Mouse (Mus musculus) midbrain, embryonic 10.5 days (tissue): ENCODE measurements around the gene Ntrk3. TPM values are rescaled to one million over a fixed set of nuclear protein-coding genes. Genes with fewer than 3 reads are reported as not detected.

Experiments used
- DNase-seq: peaks from one replicate; pipeline ENCODE4 v3.0.0-alpha.2; 2017; ENCODE audit warnings: low spot score
- H3K27ac ChIP-seq: fragments of 300-500 bp; sonication (generic); replicated peaks from 2 replicates; pipeline ENCODE4 v1.5.1; 2016; ENCODE audit warnings: mild to moderate bottlenecking
- H3K27me3 ChIP-seq: fragments of 300-500 bp; sonication (generic); 2 replicates; pipeline ENCODE4 v1.6.1; 2016; ENCODE audit warnings: low read depth, mild to moderate bottlenecking; ENCODE audit not compliant: poor library complexity, severe bottlenecking
- H3K36me3 ChIP-seq: fragments of 300-500 bp; sonication (generic); 2 replicates; pipeline ENCODE4 v1.6.1; 2016; ENCODE audit warnings: mild to moderate bottlenecking, moderate library complexity
- H3K4me1 ChIP-seq: fragments of 300-500 bp; sonication (generic); 2 replicates; pipeline ENCODE4 v1.6.1; 2016
- H3K4me3 ChIP-seq: fragments of 300-500 bp; sonication (generic); 2 replicates; pipeline ENCODE4 v1.5.1; 2016; ENCODE audit warnings: mild to moderate bottlenecking, moderate library complexity
- H3K9me3 ChIP-seq: fragments of 300-500 bp; sonication (generic); replicated peaks from 2 replicates; pipeline ENCODE4 v1.6.1; 2016; ENCODE audit warnings: mild to moderate bottlenecking
- WGBS: fragments of 180-500 bp; shearing (Covaris S2); methylation state at CpG from one replicate; pipeline ENCODE4 v1.1.7; 2016; 5-methylcytosine and 5-hydroxymethylcytosine counted together
- polyA plus RNA-seq: library from polyadenylated mRNA; unstranded; fragments of >200 nt; fragmentation: Nextera tagmentation; extraction: Ambion mirVana; gene quantifications from 2 replicates; pipeline ENCODE4 v1.2.1, GENCODE M21; 2016

The Ntrk3 gene
- polyA plus RNA-seq, 1 experiment from 2014 or later, result 2.1 TPM

DNA sequence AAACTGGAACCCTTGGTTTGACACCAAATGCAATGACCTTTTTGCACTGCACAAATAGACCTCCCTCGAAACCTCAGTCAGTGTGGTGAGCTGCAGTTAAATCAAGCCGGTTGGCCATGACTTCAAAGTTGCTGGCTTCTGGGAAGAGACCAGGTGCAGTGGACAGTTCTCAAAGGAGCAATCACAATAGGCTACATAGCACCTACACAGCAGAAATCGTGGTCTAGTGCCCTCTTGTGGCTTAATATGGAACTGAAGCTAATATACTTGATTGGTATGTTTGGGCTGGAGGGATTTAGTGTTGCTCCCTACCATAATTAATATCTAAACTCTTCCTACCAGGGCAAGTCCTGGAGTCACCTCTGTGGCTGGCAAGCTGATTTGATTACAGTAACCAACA lies 171.2 kb downstream of the Ntrk3 start:
- Histone ChIP-seq H3K4me1 (peaks cover 8% of the 10 kb centered on the region), H3K27me3 (peaks cover 19% of the 10 kb centered on the region; the same call in 1 of the 2 replicates), H3K36me3 (no peaks in the 10 kb centered on the region), H3K9me3 (no peaks in the 10 kb centered on the region), H3K27ac (no peak overlapping the region), H3K4me3 (no peak overlapping the region)
- DNase-seq, result no peak
- WGBS, result 48% methylated on average over 3 of the region's 3 CpGs

DNA sequence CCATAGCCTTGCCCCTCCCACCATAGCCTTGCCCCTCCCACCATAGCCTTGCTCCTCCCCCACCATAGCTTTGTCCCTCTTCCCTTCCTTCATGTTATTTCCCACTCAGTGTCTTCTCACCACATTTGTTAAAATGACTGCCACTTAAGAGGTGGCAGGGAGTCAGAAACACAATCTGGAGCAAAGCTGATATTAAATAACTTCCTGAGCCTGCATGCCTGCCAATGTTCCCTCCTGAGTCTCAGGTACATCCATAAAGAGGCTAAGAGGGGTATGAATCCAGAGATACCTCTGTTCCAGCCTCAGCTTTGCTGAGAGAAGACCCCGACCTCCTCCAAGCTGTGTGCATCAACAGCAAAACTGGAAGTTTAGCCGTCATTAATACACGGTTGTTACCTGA lies 172.4 kb downstream of the Ntrk3 start:
- no peak for DNase-seq
- Histone ChIP-seq H3K36me3 (no peaks in the 10 kb centered on the region), H3K27ac (no peak overlapping the region)

DNA sequence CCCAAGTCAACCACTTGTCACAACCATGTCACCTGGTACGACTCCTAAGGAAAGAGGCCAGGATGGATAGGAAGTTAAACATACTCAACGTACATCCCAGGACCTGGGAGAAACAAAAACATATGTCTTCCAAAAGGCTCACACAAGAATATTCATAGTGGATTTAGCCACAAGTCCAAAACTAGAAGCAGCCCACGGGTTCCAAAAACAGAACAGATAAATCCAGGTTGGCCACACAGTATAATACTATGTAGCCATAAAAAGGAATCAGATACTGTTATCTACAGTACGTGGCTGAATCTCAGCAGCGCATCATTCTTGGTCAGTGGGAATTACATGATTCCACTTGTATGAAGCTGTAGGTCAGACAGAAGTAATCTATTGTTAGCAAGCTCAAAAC lies 179.3 kb downstream of the Ntrk3 start:
- H3K36me3 ChIP-seq, result no peaks in the 10 kb centered on the region
- H3K9me3 ChIP-seq, result no peaks in the 10 kb centered on the region
- H3K27me3 ChIP-seq, result no peaks in the 10 kb centered on the region
- H3K27ac ChIP-seq, result no peak overlapping the region
- H3K4me1 ChIP-seq, result no peaks in the 10 kb centered on the region
- H3K4me3 ChIP-seq, result no peak overlapping the region
- DNase-seq, result no peak
- WGBS, result 87% methylated on average over 5 of the region's 5 CpGs

More for the DNA sequence above, 172.4 kb downstream of the Ntrk3 start:
- peaks cover 8% of the 10 kb centered on the region for H3K4me1 ChIP-seq
- H3K27me3 ChIP-seq, result peaks cover 15% of the 10 kb centered on the region; the same call in 1 of the 2 replicates
- no peaks in the 10 kb centered on the region for H3K9me3 ChIP-seq
- no peak overlapping the region for H3K4me3 ChIP-seq
- WGBS, result 91% methylated on average over 3 of the region's 3 CpGs

DNA sequence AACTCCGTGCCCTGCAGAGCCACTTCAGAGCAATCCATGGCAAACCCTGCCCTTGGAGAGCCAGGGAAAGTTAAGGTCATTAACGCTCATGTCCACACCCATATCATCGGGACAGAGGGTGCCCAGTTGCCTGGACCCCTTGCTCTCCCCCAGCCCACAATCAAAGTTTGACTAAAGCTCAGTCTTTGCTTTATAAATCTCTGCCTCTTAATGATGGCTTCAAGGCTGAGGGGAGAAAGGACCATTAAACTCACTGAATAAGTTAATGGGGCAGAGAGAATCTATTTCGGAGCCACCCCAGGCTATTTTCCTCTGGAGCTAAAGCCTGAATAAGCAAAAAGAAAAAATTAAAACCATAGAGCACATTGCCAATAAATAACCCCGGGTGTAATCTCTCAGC lies 182.3 kb downstream of the Ntrk3 start:
- WGBS, result 90% methylated on average over 5 of the region's 5 CpGs
- DNase-seq, result no peak
- H3K36me3 ChIP-seq, result no peaks in the 10 kb centered on the region
- H3K4me1 ChIP-seq, result no peaks in the 10 kb centered on the region
- H3K27me3 ChIP-seq, result no peaks in the 10 kb centered on the region
- no peaks in the 10 kb centered on the region for H3K9me3 ChIP-seq
- H3K4me3 ChIP-seq, result no peak overlapping the region
- H3K27ac ChIP-seq, result no peak overlapping the region

DNA sequence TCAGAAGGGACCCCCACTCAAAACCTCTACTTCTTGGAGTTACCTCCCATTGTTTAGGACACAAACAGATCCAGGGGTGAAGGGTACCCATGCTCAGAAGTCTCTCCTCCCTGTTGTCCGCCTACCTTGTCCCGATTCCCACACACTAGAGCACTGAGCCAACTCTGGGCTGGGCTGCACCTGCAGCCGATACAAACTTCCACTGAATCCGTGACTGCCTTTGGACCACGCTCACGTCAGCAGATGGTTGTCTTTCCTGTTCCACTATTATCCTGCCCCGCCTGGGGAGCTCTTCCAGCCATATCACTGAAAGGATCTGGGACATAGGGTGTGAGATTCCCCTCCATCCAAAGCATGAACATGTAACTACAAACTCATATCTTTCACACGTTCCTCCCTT lies 188.4 kb downstream of the Ntrk3 start:
- no peaks in the 10 kb centered on the region for H3K27me3 ChIP-seq
- H3K9me3 ChIP-seq, result no peaks in the 10 kb centered on the region
- no peak for DNase-seq
- WGBS, result 90% methylated on average over 8 of the region's 8 CpGs
- H3K4me1 ChIP-seq, result peaks cover 12% of the 10 kb centered on the region; the same call in 1 of the 2 replicates
- H3K36me3 ChIP-seq, result no peaks in the 10 kb centered on the region
- H3K4me3 ChIP-seq, result no peak overlapping the region
- no peak overlapping the region for H3K27ac ChIP-seq

DNA sequence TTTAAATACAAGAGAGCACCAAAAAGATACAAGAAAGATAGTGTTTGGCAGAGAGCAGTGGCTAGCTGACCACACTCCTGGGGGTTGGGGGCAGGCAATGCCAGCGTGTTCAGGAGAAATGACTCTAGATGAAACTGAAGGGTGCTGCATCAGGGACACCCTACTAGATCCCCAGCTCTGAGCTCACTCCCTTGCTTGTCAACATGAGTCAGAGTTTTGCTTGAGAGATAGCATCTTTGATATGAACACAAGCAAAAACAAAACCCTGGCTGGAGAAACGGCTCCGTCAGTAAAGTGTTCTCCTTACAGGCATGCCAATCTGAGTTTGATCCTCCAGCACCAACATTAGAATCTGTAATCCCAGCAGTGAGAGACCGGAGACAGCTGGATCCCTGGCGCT lies 189.1 kb downstream of the Ntrk3 start:
- H3K9me3 ChIP-seq, result no peaks in the 10 kb centered on the region
- 92% methylated on average over 5 of the region's 5 CpGs for WGBS
- peaks cover 4% of the 10 kb centered on the region; the same call in 1 of the 2 replicates for H3K27me3 ChIP-seq
- no peak overlapping the region for H3K4me3 ChIP-seq
- H3K4me1 ChIP-seq, result peaks cover 12% of the 10 kb centered on the region; the same call in 1 of the 2 replicates
- no peaks in the 10 kb centered on the region for H3K36me3 ChIP-seq
- no peak for DNase-seq
- H3K27ac ChIP-seq, result no peak overlapping the region

DNA sequence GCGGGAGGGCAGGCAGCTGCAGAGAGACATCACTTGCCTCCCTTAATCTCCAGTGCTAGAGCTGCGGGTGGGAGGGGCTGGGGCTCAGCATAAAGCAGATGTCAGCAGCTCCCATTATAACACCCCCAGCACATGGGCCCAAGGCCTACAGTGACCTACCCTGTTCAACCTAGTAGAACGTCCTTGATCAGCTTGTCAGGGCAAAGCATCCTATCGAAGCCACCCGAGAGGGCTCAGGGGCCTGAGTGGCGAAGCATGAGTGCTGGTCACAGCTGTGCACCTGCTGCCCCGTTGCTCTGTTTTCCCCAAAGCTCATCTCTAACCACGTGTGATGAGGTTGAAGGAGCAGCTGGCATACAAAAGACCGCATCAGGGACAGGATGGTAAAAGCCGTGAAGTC lies 191.3 kb downstream of the Ntrk3 start:
- H3K27ac ChIP-seq, result no peak overlapping the region
- no peak for DNase-seq
- peaks cover 12% of the 10 kb centered on the region; the same call in 1 of the 2 replicates for H3K27me3 ChIP-seq
- peaks cover 17% of the 10 kb centered on the region for H3K4me1 ChIP-seq
- no peak overlapping the region for H3K4me3 ChIP-seq
- no peaks in the 10 kb centered on the region for H3K36me3 ChIP-seq
- WGBS, result 77% methylated on average over 10 of the region's 10 CpGs
- no peaks in the 10 kb centered on the region for H3K9me3 ChIP-seq

DNA sequence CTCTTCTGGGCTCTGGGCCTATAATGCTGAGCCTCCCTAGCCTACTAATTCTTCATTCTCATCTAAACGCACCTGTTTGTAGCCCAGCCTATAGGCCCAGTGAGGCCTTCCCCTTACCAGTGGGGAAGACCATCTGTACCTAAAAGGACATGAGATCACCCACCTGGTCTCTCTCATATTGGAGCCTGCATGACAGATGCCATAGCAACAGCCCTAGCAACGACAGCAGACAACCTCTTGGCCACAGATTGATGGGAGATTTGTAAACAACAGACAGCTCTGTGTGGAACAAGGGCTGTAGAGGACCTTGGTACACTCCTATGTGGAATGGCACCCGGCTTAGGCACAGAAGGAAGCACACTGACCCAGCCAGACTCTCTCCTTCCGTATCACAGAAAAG lies 195.3 kb downstream of the Ntrk3 start:
- peaks cover 17% of the 10 kb centered on the region for H3K4me1 ChIP-seq
- 84% methylated on average over 4 of the region's 4 CpGs for WGBS
- no peak overlapping the region for H3K4me3 ChIP-seq
- H3K9me3 ChIP-seq, result no peaks in the 10 kb centered on the region
- H3K27me3 ChIP-seq, result peaks cover 12% of the 10 kb centered on the region; the same call in 1 of the 2 replicates
- no peaks in the 10 kb centered on the region for H3K36me3 ChIP-seq
- no peak for DNase-seq
- no peak overlapping the region for H3K27ac ChIP-seq

DNA sequence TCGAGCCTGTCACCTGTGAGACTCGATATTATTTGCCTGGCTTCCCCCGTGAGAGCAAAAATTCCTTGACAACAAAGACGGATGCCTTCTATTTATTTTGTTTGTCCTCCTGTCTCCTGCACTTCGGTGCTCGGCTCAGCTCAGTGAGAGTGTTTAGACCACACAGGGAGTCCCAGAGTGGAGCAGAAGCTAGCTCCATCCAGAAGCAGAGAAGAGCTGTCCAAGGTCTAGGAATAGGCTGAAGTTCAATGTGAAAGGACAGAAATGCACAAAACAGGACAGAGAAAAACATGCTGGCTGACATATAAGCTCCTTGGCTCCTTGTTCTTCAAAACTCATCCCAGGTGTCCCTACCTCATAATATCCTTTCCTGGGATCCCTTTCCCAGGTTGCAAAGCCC lies 207.5 kb downstream of the Ntrk3 start:
- no peaks in the 10 kb centered on the region for H3K9me3 ChIP-seq
- 65% methylated on average over 6 of the region's 6 CpGs for whole genome bisulfite sequencing
- H3K27ac ChIP-seq, result no peak overlapping the region
- H3K36me3 ChIP-seq, result no peaks in the 10 kb centered on the region
- H3K4me3 ChIP-seq, result no peak overlapping the region
- no peak for DNase-seq
- no peaks in the 10 kb centered on the region for H3K27me3 ChIP-seq
- H3K4me1 ChIP-seq, result peaks cover 16% of the 10 kb centered on the region

DNA sequence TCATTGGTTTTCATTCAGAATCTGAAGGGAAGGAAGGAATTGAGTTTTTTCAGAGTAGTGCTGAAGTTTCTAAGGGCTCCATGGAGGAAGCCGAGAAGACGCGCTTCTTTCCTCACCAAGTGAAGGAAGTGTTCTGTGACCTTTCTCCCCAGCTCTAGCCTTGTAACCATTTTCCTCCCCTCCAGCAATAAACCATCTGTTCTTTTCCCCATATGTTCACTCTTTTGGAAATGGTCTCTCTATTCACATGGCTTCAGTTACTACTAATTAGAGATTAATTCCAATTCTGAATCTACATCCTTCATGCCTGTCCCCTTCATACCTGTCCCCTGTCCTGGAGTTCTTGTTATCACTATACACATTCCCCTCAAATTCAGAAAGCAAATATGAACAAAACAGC lies 209.8 kb downstream of the Ntrk3 start:
- Histone ChIP-seq H3K9me3 (no peaks in the 10 kb centered on the region), H3K4me3 (no peak overlapping the region), H3K27me3 (no peaks in the 10 kb centered on the region), H3K4me1 (peaks cover 20% of the 10 kb centered on the region), H3K27ac (no peak overlapping the region), H3K36me3 (no peaks in the 10 kb centered on the region)
- no peak for DNase-seq
- WGBS, result 83% methylated on average over 3 of the region's 3 CpGs

DNA sequence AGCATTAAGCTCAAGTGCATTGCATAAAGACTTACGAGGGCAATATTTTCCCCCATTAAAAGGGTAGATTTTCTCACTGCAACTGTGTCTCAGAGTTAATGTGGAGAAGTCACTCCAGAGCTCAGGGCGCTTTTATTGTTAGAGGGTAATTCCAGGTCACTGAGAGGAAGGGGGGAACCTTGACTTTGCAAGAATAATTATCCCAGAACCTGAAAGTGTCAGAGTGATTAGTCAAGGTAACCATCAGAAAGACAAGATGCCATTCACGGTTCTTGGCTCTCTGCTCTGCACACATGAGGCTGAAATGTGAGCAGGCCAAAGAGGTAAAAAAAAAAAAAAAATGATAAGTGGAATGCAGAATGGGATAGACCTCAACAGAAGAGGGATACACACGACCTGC lies 210.2 kb downstream of the Ntrk3 start:
- no peaks in the 10 kb centered on the region for H3K9me3 ChIP-seq
- peaks cover 20% of the 10 kb centered on the region for H3K4me1 ChIP-seq
- no peak overlapping the region for H3K4me3 ChIP-seq
- H3K27ac ChIP-seq, result no peak overlapping the region
- no peaks in the 10 kb centered on the region for H3K36me3 ChIP-seq
- no peaks in the 10 kb centered on the region for H3K27me3 ChIP-seq
- no peak for DNase-seq
- WGBS, result 55% methylated on average over 4 of the region's 4 CpGs

DNA sequence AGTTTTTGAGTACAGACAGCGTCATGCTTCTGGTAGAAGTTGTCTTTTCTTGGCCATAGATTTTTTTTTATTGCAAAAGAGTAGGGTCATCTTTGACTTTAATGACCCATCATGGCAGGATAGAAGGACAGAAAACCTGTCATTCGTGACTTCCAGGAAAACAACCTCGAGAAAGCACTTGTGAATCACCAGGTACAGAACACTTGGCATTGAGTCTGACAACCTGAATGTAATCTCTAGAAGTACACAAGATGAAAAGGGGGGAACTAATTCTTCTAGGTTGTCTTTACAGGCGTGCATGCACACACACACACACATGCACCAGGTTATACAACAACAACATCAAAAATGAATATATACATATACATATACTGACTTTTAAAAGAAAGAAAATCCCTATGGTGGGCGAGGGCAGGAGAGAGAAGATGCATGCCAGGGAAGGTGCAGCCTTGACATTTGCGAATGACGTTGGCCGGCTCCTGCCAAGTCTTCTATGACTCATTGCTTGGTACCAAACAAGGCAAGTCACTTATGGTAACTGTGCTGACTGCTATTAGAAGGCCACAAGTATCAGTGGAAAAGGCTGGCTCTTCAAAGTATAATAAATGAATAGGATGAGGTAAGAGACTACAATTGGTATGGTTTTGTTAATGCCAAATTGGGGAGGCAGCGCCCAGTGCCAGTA lies 217.4 kb downstream of the Ntrk3 start:
- H3K9me3 ChIP-seq, result no peaks in the 10 kb centered on the region
- no peak for DNase-seq
- H3K36me3 ChIP-seq, result no peaks in the 10 kb centered on the region
- no peaks in the 10 kb centered on the region for H3K27me3 ChIP-seq
- no peak overlapping the region for H3K27ac ChIP-seq
- H3K4me3 ChIP-seq, result no peak overlapping the region
- H3K4me1 ChIP-seq, result peaks cover 9% of the 10 kb centered on the region; the same call in 1 of the 2 replicates
- WGBS, result 88% methylated on average over 9 of the region's 9 CpGs

DNA sequence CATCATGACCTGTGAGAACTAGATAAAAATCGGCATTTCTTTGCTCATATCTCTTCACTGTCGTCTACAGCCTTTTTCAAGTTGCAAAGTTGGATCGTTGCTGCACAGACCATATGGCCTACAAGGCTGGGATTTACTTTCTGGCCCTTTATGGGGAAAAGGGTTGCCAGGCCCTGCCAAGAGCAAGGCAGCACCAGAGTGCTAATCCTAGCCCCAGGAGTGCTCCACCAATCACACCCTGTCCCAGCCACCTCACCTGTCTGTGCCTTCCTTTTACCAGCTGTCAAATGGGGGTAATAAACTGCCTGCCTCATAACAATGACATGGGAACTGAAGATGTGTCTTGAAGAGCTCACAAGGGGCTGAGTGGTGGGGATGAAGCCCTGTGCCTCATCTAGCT lies 218.1 kb downstream of the Ntrk3 start:
- no peak for DNase-seq
- H3K36me3 ChIP-seq, result no peaks in the 10 kb centered on the region
- H3K4me1 ChIP-seq, result peaks cover 7% of the 10 kb centered on the region; the same call in 1 of the 2 replicates
- H3K27ac ChIP-seq, result no peak overlapping the region
- 96% methylated on average over 3 of the region's 3 CpGs for WGBS
- no peak overlapping the region for H3K4me3 ChIP-seq
- no peaks in the 10 kb centered on the region for H3K9me3 ChIP-seq
- H3K27me3 ChIP-seq, result no peaks in the 10 kb centered on the region
